Mouse (Mus musculus) testis, postnatal 10 days (tissue): Measurements from ENCODE around the gene Chrm1.

Experiments used
- DNase-seq: peaks from one replicate; pipeline ENCODE4 v3.0.0; 2021; ENCODE audit warnings: low spot score

Gene Chrm1

GRCm38 (mm10) chr19:8663360-8663839 lies at the start of gene Chrm1:
Gene Chrm1, plus strand, starts transcription at chr19:8663789.
- peak; percentile 46 for DNase-seq

DNA sequence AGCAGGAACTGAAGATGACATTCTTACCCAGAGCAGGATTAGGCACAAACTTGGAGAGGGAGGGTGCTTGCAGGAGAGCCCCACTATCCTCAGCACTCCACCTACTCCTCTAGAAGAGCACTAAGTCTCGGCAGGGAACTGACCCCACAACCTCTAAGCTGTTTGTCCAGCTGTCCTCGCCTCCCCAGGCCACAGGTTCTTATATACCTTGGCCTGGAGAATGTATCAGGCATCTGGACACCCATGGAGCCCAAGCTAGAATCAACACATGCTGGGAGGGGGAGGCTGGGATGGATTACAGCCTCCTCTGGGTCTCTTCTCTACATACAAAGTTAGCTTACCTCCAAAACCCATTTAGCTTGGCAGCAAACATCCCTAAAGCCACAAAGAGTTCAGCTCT lies 49.2 kb upstream of the Chrm1 start:
- no peak for DNase-seq

DNA sequence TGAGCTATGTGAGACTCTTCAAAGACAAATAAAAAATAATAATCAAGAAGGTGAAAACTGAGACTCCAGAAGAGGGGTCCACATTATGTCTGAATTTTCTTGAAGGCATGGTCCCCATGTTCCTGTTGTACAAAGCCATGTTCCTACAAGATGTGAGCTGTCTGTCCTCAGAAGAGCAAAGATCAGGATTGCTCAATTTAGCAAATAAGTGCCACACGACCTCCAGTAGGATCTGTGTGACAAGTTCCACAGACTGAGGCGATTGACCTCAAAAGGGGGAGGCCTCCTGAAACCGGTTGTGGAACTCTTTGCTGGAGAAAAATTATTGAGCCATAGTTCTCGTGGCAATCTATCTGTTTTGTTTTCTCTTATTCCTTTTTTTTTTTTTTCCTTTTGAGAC lies 47.3 kb upstream of the Chrm1 start:
- DNase-seq, result no peak

DNA sequence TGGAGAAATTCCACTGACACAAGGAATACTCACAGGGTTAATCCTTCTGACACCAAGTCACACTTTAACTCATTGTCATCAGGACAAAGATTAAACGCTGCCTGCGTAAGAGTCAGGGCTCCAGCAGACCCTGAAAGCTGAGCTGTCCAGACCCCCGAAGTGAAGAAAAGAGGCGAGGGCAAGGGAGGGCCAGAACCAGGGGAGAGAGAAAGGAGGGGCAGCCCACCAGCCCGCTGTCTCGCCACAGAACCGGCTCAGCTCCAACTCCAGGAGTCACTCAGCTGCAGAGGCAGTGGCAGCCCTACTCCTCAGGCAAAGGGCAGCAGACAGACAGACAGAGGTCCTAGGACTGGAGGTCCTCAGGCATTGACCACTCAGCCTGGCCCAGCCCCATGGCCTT lies 45.7 kb upstream of the Chrm1 start, which contains the start of gene Slc22a6:
Gene Slc22a6 (plus strand): TSS at position 136 of the 400 bp plus-strand sequence.
- no peak for DNase-seq

DNA sequence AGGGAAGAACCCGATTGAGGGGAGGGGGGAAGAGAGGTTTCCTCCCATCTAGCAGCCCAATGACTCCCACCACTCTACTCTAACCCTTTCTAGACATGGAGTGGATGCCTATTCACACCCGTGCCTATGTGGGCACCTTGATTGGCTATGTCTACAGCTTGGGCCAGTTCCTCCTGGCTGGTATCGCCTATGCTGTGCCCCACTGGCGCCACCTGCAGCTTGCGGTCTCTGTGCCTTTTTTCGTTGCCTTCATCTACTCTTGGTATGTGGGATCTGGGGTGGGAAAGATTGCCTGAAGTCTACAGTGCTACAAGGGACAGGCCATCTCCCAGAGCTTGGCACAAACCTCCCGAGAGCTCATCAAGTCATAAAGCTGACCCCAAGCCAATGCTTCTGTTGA lies 42.5 kb upstream of the Chrm1 start:
- no peak for DNase-seq

DNA sequence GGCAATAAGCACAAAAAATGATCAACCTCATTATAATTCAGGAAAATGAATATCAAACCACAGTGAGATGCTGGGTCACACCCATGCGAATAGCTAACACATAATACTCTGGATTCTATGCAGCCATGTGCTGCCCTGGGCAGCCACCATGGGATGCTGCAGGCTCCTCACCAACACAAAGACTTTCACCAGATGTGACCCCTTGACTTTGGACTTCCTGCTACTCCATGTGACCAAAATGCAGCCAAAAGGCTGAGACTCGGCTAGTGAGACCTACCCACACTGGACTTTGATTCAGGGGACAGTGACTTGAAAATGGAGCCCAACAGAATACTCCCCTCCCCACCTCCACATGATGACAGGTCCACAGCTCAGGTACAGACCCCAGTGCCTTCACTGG lies 33.3 kb upstream of the Chrm1 start:
- no peak for DNase-seq

GRCm38 (mm10) chr19:8630826-8631225 lies 32.8 kb upstream of the Chrm1 start:
- DNase-seq, result no peak

- DNase-seq, result no peak
Measured at GRCm38 (mm10) chr19:8632029-8632428, 31.6 kb upstream of the Chrm1 start.

DNA sequence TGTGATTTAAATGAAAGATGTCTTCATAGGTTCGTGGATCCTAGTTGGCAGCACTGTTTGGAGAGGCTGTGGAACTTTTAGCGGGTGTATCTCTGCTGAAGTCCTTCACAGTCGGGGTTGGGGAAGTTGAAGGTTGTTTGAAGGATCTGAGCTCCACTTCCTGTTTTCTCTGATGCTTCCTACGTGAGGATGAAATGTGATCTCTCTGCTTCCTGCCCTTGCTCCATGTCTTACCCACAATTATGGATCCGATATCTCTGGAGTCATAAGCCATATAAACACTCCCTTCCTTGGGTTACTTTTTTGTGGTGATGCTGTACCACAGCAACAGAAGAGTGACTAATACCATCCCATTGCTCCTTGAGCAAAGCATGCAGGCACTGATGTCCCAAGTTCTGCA lies 21.5 kb upstream of the Chrm1 start:
- no peak for DNase-seq

- DNase-seq, result no peak
Measured at GRCm38 (mm10) chr19:8646393-8646792, 17.2 kb upstream of the Chrm1 start.

DNA sequence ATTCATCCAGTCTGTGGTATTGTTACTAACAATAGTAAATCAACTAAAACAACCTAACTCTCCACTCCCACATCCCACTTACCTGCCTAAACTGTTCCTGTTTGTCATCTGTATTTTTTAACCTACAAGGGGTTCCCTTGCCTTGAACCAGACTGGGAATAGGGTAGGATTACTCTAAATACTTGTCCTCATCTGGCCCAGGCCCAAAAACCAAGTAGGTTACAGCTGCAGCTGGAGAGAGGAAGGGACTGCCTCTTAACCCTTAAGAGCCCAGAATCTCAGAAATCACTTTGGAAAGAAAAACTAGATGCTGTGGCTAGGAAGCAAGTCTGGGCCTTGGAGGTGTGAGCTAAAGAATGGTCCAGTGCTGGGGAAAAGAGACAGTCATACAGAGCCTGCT lies 7.8 kb upstream of the Chrm1 start:
- DNase-seq, result no peak

DNA sequence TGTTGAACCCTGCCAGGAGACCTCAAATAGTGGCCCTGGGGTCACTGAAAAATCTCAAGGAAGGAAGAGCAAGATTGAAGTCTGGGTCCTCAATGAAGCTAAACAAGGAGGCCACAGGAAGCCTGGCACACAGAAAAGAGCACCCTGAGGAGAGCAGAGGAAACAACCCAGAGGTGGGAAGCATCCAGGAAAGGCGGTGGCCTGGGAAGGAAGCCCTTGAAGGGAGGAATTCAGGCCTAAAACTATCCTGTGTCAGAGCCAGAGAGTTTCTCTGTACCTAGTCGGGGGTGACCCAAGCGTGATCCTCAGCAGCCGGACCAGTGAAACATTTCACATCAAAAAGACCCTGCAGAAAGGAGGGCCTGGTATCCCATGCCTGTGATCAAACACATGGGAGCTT lies 7.2 kb upstream of the Chrm1 start:
- DNase-seq, result no peak

DNA sequence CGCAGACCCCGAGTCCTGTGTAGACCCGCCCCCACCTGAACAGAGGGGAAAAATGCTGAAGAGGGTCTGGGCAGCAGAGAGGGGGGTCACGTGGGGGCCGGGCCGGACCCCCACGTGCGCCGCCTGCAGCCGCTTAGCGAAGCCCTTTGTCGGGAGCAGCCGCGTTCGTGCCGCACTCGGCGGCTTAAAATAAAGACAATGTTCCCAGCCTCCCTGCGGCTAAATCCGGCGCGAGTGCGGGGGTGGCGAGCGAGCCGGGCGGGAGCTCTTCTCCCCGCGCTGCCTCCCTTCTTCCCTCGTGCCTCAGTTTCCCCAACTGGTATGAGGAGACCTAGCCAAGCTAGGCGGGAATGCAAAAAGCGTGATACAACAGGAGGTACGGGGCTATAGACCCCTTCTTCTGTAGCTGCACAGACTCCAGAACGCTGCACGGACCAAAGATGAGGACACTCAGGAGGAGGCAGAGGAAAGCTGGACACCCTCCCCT lies 1.7 kb upstream of the Chrm1 start:
- DNase-seq, result peak; percentile 57

DNA sequence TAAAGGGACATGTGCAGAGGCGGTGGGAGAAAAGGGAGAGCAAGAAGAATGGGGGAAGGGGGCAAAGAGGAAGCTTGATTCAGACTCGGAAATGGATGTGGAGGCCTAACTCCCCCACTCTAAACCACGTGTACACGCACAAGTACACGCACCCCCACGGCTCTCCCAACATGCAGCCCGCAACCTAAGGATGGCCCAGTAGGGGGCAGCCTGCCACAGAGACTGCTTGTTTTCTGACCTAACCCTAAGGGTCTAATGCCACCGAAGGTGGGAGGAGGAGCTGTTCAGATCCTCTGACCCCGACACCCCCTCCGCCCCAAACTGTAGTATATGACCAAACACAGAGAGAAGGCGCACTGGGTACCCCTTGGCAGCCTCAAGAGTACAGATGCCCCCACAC lies 1.3 kb upstream of the Chrm1 start:
- DNase-seq, result peak; percentile 81

DNA sequence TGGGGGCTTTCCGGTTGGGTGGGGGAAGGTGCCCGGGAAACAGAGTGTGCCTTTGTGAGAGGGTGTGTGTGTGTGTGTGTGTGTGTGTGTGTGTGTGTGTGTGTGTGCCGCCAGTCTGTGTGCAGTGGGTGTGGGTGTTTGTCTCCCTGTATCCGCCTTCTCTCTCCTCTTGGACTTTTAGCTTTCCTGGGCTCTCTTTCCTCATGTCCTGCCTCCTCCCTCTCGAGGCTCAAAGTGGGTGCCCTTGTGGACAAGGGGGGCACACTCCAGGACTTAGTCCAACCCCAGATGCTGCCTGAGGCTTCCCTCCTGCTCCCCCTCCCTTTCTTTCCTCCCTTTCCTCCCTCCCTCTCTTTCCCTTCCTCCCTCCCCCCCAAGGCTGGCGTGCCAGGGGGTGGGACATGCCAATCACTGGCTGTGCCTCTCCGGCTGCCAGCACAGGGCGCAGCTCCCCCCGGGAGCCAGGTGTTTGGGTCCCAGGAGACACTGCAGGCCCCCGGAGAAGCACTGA lies 377 bp downstream of the Chrm1 start:
- peak; percentile 46 for DNase-seq

DNA sequence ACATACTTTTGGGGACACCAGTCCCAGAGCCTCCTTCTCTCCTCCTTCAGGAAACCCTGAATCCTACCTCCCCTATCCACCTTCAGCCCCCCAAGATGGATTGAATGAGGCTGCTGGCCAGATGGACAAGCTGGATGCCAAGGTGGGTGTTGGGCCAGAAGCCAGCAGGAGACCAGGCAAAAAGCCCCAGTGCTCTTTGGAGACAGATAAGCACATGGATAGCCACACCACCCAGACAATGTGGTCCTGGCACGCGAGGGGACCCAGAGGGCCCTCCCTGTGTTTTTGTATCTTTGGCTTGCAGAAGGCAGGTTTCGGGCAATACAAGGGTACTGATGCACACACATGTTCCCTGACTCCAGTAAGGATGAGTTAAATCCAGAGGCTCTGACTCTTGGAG lies 1.3 kb downstream of the Chrm1 start:
- DNase-seq, result no peak

GRCm38 (mm10) chr19:8665746-8666145 lies 2.2 kb downstream of the Chrm1 start:
- no peak for DNase-seq

- no peak for DNase-seq
Measured at GRCm38 (mm10) chr19:8672859-8673258, 9.3 kb downstream of the Chrm1 start.

DNA sequence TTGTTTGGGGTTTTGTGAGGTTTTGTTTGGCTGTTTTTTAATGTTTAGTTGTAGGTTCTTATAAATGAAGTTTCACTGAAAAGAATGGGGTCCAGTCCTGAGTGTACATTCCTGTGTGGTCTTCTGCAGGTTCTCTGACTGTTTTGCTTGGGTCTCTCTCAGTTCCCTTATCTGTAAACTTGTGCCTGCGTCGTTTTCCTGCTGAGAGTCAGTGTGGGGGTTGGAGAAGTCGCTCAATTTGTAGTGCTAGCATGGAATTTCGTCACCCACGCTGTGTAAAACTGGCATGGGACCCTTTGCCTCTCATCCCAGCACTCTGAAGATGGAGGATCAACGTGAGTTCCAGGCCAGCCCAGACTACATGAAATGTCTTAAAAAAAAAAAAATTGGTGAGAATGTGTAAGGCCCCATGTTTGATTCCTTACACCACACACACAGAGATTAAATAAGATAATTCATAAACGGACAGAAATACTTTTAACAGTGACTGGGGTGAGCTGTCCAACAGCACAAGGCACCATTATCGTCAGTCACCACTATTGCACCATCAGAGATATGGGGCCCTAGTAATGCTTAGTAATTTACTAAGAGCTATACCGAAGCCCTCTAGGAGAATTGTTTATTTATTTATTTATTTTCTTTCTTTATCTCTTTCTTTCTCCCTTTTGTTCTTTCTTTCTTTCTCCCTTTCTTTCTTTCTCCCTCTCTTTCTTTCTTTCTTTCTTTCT lies 9.9 kb downstream of the Chrm1 start:
- no peak for DNase-seq

GRCm38 (mm10) chr19:8679031-8679779 lies 15.6 kb downstream of the Chrm1 start:
- DNase-seq, result no peak

GRCm38 (mm10) chr19:8681633-8682362 lies 18.2 kb downstream of the Chrm1 start:
- DNase-seq, result no peak

GRCm38 (mm10) chr19:8682996-8683395 lies 19.4 kb downstream of the Chrm1 start:
- peak; percentile 86 for DNase-seq
